Mouse (Mus musculus) lung, embryonic 14.5 days (tissue): ENCODE results near the gene Traf3ip3. TPM values are rescaled to one million over a fixed set of nuclear protein-coding genes. Genes with fewer than 3 reads are reported as not detected.

Experiments used
- ATAC-seq: fragments of 200-750 bp; cut with Nextera tagmentation; 2 replicates; pipeline ENCODE4 v1.8.0; 2017; ENCODE audit warnings: mild to moderate bottlenecking, moderate TSS enrichment, moderate library complexity; ENCODE audit not compliant: insufficient read depth
- DNase-seq: peaks from one replicate; pipeline ENCODE4 v3.0.0-alpha.2; 2015
- H3K27ac ChIP-seq: fragments of 300-500 bp; sonication (generic); 2 replicates; pipeline ENCODE4 v1.5.1; 2014; ENCODE audit warnings: low read depth, mild to moderate bottlenecking, moderate library complexity
- H3K27me3 ChIP-seq: fragments of 300-500 bp; sonication (generic); 2 replicates; pipeline ENCODE4 v1.6.1; 2014; ENCODE audit warnings: low read length, control low read depth; ENCODE audit not compliant: insufficient read depth
- H3K36me3 ChIP-seq: fragments of 300-500 bp; sonication (generic); 2 replicates; pipeline ENCODE4 v1.6.1; 2014; ENCODE audit warnings: control low read depth; ENCODE audit not compliant: insufficient read depth
- H3K4me1 ChIP-seq: fragments of 300-500 bp; sonication (generic); 2 replicates; pipeline ENCODE4 v1.6.1; 2014; ENCODE audit warnings: antibody characterized with exemption, control low read depth; ENCODE audit not compliant: insufficient read depth
- H3K4me2 ChIP-seq: fragments of 300-500 bp; sonication (generic); 2 replicates; pipeline ENCODE4 v1.6.1; 2014; ENCODE audit warnings: mild to moderate bottlenecking
- H3K4me3 ChIP-seq: fragments of 300-500 bp; sonication (generic); 2 replicates; pipeline ENCODE4 v1.5.1; 2014; ENCODE audit warnings: low read depth, low read length
- H3K9ac ChIP-seq: fragments of 300-500 bp; sonication (generic); 2 replicates; pipeline ENCODE4 v1.6.1; 2014
- H3K9me3 ChIP-seq: fragments of 300-500 bp; sonication (generic); 2 replicates; pipeline ENCODE4 v1.6.1; 2016; ENCODE audit warnings: low read depth, low read length, control low read depth
- CTCF ChIP-seq: IDR thresholded peaks from 2 replicates; pipeline ENCODE4 v1.5.1; 2016; ENCODE audit warnings: antibody characterized with exemption, low read depth
- WGBS: fragments of 180-500 bp; shearing (Covaris S2); extraction: QIAGEN DNeasy Blood & Tissue Kit; methylation state at CpG from one replicate; pipeline ENCODE4 v1.1.7; 2014; 5-methylcytosine and 5-hydroxymethylcytosine counted together
- polyA plus RNA-seq: library from polyadenylated mRNA; unstranded; fragments of >200 nt; fragmentation: Nextera tagmentation; extraction: Ambion mirVana; gene quantifications from 2 replicates; pipeline ENCODE4 v1.2.1, GENCODE M21; 2014

Traf3ip3 gene
- polyA plus RNA-seq, 1 experiment from 2014 or later: 1.9 TPM

DNA sequence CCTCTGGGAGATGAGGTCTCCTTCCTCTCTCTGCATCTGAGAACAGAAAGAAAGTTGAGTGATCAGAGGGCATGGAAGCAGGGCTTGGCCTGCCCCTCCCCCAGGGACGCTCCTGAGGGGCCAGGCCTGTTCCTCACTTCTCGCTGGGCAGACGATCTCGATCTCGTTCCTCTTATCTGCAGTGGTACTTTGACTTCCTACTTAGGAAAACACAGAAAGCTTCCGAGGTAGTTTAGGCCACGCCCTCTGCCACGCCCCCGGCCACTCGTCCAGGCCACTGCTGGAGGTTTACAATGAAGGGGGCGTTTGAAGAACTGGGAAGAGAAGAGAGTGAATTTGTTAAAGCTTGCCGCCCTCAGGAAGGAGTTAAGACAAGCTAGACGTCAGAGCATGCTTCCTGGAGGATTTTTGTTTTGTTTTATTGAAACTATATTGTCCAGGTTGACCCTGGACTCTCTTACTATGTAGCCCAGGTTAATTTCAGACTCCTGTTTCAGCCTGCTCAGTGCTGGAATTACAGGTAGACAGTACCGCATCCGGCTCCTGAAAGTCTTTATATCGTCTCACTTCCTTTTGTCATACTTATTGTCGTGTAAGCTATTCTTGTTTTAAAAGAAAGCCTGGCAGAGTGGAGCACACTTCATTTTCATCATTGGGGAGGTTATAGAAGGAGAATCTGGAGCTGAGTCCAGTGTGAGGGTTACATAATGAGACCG is 41.0 kb downstream of the Traf3ip3 start:
- ATAC-seq: peak; percentile 65
- no peak overlapping the region for H3K27ac ChIP-seq

DNA sequence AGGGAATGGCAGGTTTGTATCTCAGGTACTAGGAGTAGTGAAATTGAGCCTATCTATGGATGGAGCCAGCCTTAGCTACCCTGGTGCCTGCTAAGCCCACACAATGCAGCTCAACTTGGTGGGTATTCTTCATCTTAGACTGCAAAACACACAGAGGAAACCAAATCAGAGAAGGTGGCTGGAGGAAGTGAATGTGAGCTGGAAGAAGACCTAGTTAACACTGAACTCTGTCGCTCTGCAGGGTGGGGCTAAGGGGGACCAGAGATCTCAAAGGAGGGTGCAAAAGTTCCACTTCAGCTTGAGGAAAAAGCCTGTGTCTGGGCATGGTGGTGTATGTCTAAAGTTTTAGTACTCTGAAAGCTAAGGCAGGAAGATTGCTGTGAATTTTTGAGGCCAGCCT is 41.9 kb downstream of the Traf3ip3 start:
- Histone ChIP-seq H3K4me1 (0 out of 2 replicates have a peak, but pooled peaks cover 4% of the 10 kb centered on the region), H3K27me3 (no peaks in the 10 kb centered on the region), H3K36me3 (no peaks in the 10 kb centered on the region), H3K4me3 (no peak overlapping the region), H3K9ac (no peak overlapping the region), H3K27ac (no peak overlapping the region), H3K4me2 (no peak overlapping the region), H3K9me3 (no peaks in the 10 kb centered on the region)
- 48% methylated on average over 1 of the region's 1 CpGs for WGBS
- TF ChIP-seq CTCF: no peak
- ATAC-seq: no peak
- no peak for DNase-seq

More for the DNA sequence above, 41.0 kb downstream of the Traf3ip3 start:
- 0 out of 2 replicates have a peak overlapping the region, but pooled peaks have one; percentile 11 for H3K4me3 ChIP-seq
- TF ChIP-seq CTCF: no peak
- WGBS: 13% methylated on average over 18 of the region's 18 CpGs
- DNase-seq: peak; percentile 85
- H3K9me3 ChIP-seq: no peaks in the 10 kb centered on the region
- H3K9ac ChIP-seq: peak overlapping the region; percentile 10; the same call in 1 of the 2 replicates
- H3K36me3 ChIP-seq: no peaks in the 10 kb centered on the region
- 0 out of 2 replicates have a peak, but pooled peaks cover 4% of the 10 kb centered on the region for H3K4me1 ChIP-seq
- peak overlapping the region; percentile 54 for H3K4me2 ChIP-seq
- no peaks in the 10 kb centered on the region for H3K27me3 ChIP-seq

DNA sequence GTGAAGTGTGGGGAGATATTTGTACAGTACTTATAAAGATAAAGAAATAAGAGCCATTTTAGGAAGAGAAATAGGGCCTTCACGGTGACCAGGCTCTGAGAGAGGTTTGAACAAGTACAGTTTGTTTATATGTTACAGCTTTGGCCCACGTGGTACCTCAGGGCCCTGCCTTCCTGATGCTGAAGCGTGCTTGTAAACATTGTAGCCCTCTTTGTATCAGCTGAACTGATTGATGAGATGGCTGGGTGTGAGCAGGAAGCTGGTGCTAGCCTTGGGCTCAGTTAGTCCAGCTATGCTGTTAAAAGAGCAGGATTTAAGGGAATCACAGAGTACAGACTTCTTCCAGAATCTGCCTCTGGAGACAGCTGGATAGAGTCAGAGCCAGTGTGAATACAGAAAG is 42.3 kb downstream of the Traf3ip3 start:
- WGBS: 16% methylated on average over 3 of the region's 3 CpGs
- ATAC-seq: no peak

DNA sequence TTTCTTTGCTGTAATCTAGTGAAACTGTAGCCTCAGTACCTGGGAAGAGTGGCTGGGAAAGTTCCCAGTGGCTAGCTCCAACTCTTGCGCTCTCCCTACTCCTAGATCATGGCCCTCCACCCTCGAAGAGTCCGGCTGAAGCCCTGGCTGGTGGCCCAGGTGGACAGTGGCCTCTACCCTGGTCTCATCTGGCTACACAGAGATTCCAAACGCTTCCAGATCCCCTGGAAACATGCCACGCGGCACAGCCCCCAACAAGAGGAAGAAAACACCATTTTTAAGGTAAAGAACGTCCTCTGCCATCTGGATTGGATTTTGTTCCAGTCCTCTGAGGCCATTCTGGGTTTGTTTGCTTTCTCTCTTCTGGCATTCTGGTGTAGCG is 44.4 kb downstream of the Traf3ip3 start:
- no peak for TF ChIP-seq CTCF
- whole genome bisulfite sequencing: 73% methylated on average over 8 of the region's 8 CpGs
- DNase-seq (no peak), ATAC-seq (no peak)
- Histone ChIP-seq H3K27me3 (peaks cover 24% of the 10 kb centered on the region), H3K4me3 (no peak overlapping the region), H3K4me2 (no peak overlapping the region), H3K9ac (no peak overlapping the region), H3K27ac (no peak overlapping the region), H3K9me3 (no peaks in the 10 kb centered on the region), H3K4me1 (0 out of 2 replicates have a peak, but pooled peaks cover 4% of the 10 kb centered on the region), H3K36me3 (no peaks in the 10 kb centered on the region)

More for the DNA sequence above, 42.3 kb downstream of the Traf3ip3 start:
- Histone ChIP-seq H3K27ac (no peak overlapping the region), H3K9ac (no peak overlapping the region), H3K27me3 (peaks cover 4% of the 10 kb centered on the region; the same call in 1 of the 2 replicates), H3K4me2 (no peak overlapping the region), H3K4me3 (no peak overlapping the region), H3K4me1 (0 out of 2 replicates have a peak, but pooled peaks cover 4% of the 10 kb centered on the region), H3K36me3 (no peaks in the 10 kb centered on the region), H3K9me3 (no peaks in the 10 kb centered on the region)
- no peak for TF ChIP-seq CTCF
- DNase-seq: peak; percentile 29

DNA sequence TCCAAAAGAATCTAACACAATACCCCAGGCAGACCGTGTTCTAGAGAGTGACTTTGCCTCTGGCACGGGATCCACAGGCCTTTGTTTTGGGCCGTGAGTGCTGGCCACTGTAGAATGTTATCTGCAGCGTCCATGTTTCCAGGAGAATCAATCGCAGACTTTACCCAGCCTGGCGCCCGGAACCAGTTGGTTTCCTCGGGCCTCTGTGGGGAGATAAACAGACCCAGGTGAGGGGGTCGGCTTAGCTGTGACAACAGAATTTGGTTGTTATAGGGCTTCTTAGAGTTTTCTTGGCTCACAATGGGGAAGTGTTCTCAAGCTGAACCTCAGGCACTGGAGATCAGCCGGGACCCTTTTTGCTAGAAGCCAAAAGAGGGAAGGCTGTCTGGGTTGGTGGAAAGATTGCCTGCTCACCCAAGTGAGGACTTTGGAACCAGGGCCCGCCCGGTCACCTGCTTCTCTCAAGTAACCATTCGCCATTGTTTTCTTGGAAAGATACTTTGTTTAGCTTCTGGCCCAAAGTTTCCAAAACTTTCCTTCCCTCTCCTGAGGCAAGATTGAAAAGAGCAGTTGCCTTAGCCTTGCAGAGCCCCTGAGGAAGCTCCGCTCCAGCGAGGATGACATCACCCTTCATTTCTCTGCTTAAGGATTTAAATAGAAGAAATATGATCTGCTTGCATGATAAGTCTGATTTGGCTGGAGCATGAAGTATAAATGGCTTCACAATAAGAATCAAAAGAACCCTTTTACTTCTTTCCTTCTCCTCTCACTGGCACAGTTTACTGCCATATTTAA is 45.0 kb downstream of the Traf3ip3 start:
- H3K4me3 ChIP-seq: no peak overlapping the region
- no peaks in the 10 kb centered on the region for H3K36me3 ChIP-seq
- 59% methylated on average over 15 of the region's 15 CpGs for WGBS
- DNase-seq: peak; percentile 19
- no peaks in the 10 kb centered on the region for H3K9me3 ChIP-seq
- no peak for TF ChIP-seq CTCF
- H3K4me2 ChIP-seq: no peak overlapping the region
- H3K27me3 ChIP-seq: peaks cover 25% of the 10 kb centered on the region
- H3K4me1 ChIP-seq: 0 out of 2 replicates have a peak, but pooled peaks cover 4% of the 10 kb centered on the region
- ATAC-seq: no peak
- H3K27ac ChIP-seq: no peak overlapping the region
- no peak overlapping the region for H3K9ac ChIP-seq

DNA sequence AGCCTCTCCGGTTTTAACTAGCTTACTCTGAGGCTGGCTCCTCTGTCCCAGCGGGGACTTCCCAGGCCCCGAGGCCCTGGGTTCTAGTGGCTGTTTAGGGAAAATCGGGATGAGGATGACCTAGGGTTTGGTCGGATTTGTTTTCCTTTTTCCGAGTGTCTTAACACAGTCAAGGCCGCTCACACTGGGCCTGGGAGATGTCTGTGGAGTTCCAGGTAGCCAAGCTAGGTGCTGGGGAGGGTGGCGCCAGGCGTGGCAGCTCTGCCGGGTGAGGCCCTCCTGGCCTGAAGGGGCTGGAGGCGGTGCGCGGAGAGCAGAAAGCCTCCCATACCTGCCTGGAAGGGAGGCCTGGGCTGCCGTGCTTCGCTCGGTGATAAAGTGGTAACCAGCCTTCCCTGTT is 47.9 kb downstream of the Traf3ip3 start:
- H3K4me2 ChIP-seq: peak overlapping the region; percentile 59
- no peaks in the 10 kb centered on the region for H3K36me3 ChIP-seq
- H3K27me3 ChIP-seq: peaks cover 25% of the 10 kb centered on the region
- peak overlapping the region; percentile 43 for H3K4me3 ChIP-seq
- 21% methylated on average over 16 of the region's 16 CpGs for WGBS
- no peak for TF ChIP-seq CTCF
- 0 out of 2 replicates have a peak, but pooled peaks cover 3% of the 10 kb centered on the region for H3K4me1 ChIP-seq
- no peaks in the 10 kb centered on the region for H3K9me3 ChIP-seq
- peak; percentile 22 for DNase-seq
- peak; percentile 38; the same call in 1 of the 2 replicates for ATAC-seq
- H3K9ac ChIP-seq: peak overlapping the region; percentile 51
- H3K27ac ChIP-seq: no peak overlapping the region

DNA sequence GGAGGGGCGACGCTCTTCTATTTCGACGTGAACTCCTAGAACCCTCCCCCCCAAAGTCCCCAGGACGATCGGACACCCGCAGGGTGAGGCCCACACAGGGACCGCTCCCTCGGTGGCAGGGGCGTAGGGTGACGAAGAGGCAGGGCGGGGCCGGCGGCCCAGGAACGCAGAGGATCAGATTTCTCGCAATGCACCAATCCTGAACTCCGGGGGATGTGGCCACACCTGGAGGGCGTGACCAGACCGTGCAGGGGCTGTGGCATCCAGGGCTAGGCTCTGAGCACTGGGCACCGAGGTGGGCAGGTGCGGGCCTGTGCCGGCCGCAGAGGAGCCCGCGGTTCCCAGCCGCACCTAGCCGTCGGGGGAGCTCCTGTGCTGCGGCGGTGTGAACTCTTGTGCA is 48.6 kb downstream of the Traf3ip3 start, which contains the start of gene Irf6:
Gene Irf6, plus strand, starts transcription at position 240 of the 400 bp plus-strand sequence.
- Histone ChIP-seq H3K36me3 (no peaks in the 10 kb centered on the region), H3K4me2 (peak within 1 kb of the TSS; percentile 59), H3K27me3 (peaks cover 25% of the 10 kb centered on the region), H3K4me1 (0 out of 2 replicates have a peak, but pooled peaks cover 3% of the 10 kb centered on the region), H3K4me3 (peak within 1 kb of the TSS; percentile 43), H3K9ac (peak within 1 kb of the TSS; percentile 51), H3K27ac (no peak within 1 kb of the TSS), H3K9me3 (no peaks in the 10 kb centered on the region)
- ATAC-seq (peak; percentile 98), DNase-seq (peak; percentile 83)
- no peak for TF ChIP-seq CTCF
- 1% methylated on average over 30 of the region's 30 CpGs for WGBS
